Mouse (Mus musculus) mouse trophoblast stem cell (cell line): ENCODE measurements around the gene 2010003K11Rik.
"Not testable (repeated sequence)": the region's sequence is repeated elsewhere in the genome, so short reads cannot be mapped to it uniquely, and the experiment has no call there.

Experiments used
- in situ Hi-C, 2 experiments: fragments of 300-500 bp; cut with MseI, MboI; formaldehyde crosslinking; loops; 2 replicates in 1 of 2; 3 replicates in 1 of 2; pipeline ENCODE4 v1.15.1; 2025

The 2010003K11Rik gene

GRCm38 (mm10) chr19:4461981-4462380, 36.4 kb downstream of the 2010003K11Rik start:
- in situ Hi-C loops = no loop called here

- in situ Hi-C loops = no loop called here
Measured at GRCm38 (mm10) chr19:4456227-4456626, 42.2 kb downstream of the 2010003K11Rik start.

- in situ Hi-C loops = no loop called here
Measured at GRCm38 (mm10) chr19:4455071-4455800, 43.1 kb downstream of the 2010003K11Rik start.

- in situ Hi-C loops = not testable (repeated sequence)
Measured at GRCm38 (mm10) chr19:4454040-4454439, 44.3 kb downstream of the 2010003K11Rik start.

GRCm38 (mm10) chr19:4452525-4452924, 45.9 kb downstream of the 2010003K11Rik start:
- in situ Hi-C loops = no loop called here

GRCm38 (mm10) chr19:4451965-4452364, 46.4 kb downstream of the 2010003K11Rik start:
- in situ Hi-C loops = no loop called here

- in situ Hi-C loops = no loop called here
Measured at GRCm38 (mm10) chr19:4451098-4451497, 47.3 kb downstream of the 2010003K11Rik start.

GRCm38 (mm10) chr19:4450666-4451065, 47.7 kb downstream of the 2010003K11Rik start:
- in situ Hi-C loops = no loop called here

GRCm38 (mm10) chr19:4449230-4449629, 49.2 kb downstream of the 2010003K11Rik start:
- in situ Hi-C loops = no loop called here

- in situ Hi-C loops = no loop called here
Measured at GRCm38 (mm10) chr19:4447445-4447844, 50.9 kb downstream of the 2010003K11Rik start.
